Mouse (Mus musculus): ENCODE results near the gene Zdhhc7. TPM values are rescaled to one million over a fixed set of nuclear protein-coding genes. Genes with fewer than 3 reads are reported as not detected.

The Zdhhc7 gene
- polyA plus RNA-seq, 1 experiment from 2014 or later, result 30.2 TPM

GRCm38 (mm10) chr8:120042542-120043312 lies 58.6 kb downstream of the Zdhhc7 start:
- WGBS, result 83% methylated on average over 10 of the region's 10 CpGs

GRCm38 (mm10) chr8:120040861-120041260 lies 60.4 kb downstream of the Zdhhc7 start:
- no peaks in the 10 kb centered on the region for H3K4me1 ChIP-seq (replicated peaks)
- WGBS, result 85% methylated on average over 1 of the region's 1 CpGs
- no peaks in the 10 kb centered on the region for H3K9me3 ChIP-seq
- no peak for ATAC-seq
- no peak overlapping the region for H3K4me3 ChIP-seq (replicated peaks)
- no peaks in the 10 kb centered on the region for H3K27me3 ChIP-seq
- no peak overlapping the region for H3K4me2 ChIP-seq (replicated peaks)
- H3K36me3 ChIP-seq, result no peaks in the 10 kb centered on the region
- no peak overlapping the region for H3K9ac ChIP-seq (replicated peaks)
- no peak overlapping the region for H3K27ac ChIP-seq

More at GRCm38 (mm10) chr8:120042542-120043312, 58.6 kb downstream of the Zdhhc7 start:
- no peaks in the 10 kb centered on the region for H3K9me3 ChIP-seq
- H3K4me2 ChIP-seq (replicated peaks), result no peak overlapping the region
- H3K4me1 ChIP-seq (replicated peaks), result 0 out of 2 replicates have a peak, but pooled peaks cover 10% of the 10 kb centered on the region
- no peak overlapping the region for H3K4me3 ChIP-seq (replicated peaks)
- no peak overlapping the region for H3K27ac ChIP-seq
- no peaks in the 10 kb centered on the region for H3K27me3 ChIP-seq
- H3K36me3 ChIP-seq, result no peaks in the 10 kb centered on the region
- H3K9ac ChIP-seq (replicated peaks), result no peak overlapping the region
- no peak for ATAC-seq

- Histone ChIP-seq H3K9ac (replicated peaks) (no peak overlapping the region), H3K4me1 (replicated peaks) (peaks cover 2% of the 10 kb centered on the region; the same call in 1 of the 2 replicates), H3K4me3 (replicated peaks) (no peak overlapping the region), H3K4me2 (replicated peaks) (no peak overlapping the region), H3K9me3 (no peaks in the 10 kb centered on the region), H3K36me3 (no peaks in the 10 kb centered on the region), H3K27me3 (no peaks in the 10 kb centered on the region), H3K27ac (no peak overlapping the region)
- WGBS, result 85% methylated on average over 11 of the region's 11 CpGs
- ATAC-seq, result no peak
Observed at GRCm38 (mm10) chr8:120039313-120039919, 61.9 kb downstream of the Zdhhc7 start.

GRCm38 (mm10) chr8:120038741-120039140 lies 62.5 kb downstream of the Zdhhc7 start:
- ATAC-seq, result no peak
- Histone ChIP-seq H3K9ac (replicated peaks) (no peak overlapping the region), H3K4me3 (replicated peaks) (no peak overlapping the region), H3K4me2 (replicated peaks) (no peak overlapping the region), H3K27me3 (no peaks in the 10 kb centered on the region), H3K9me3 (no peaks in the 10 kb centered on the region), H3K4me1 (replicated peaks) (peaks cover 4% of the 10 kb centered on the region; the same call in 1 of the 2 replicates), H3K27ac (no peak overlapping the region), H3K36me3 (no peaks in the 10 kb centered on the region)
- WGBS, result 87% methylated on average over 12 of the region's 12 CpGs

GRCm38 (mm10) chr8:120037611-120038010 lies 63.7 kb downstream of the Zdhhc7 start:
- Histone ChIP-seq H3K36me3 (no peaks in the 10 kb centered on the region), H3K4me2 (replicated peaks) (no peak overlapping the region), H3K27ac (no peak overlapping the region), H3K4me3 (replicated peaks) (no peak overlapping the region), H3K9me3 (no peaks in the 10 kb centered on the region), H3K27me3 (no peaks in the 10 kb centered on the region), H3K9ac (replicated peaks) (no peak overlapping the region), H3K4me1 (replicated peaks) (peaks cover 4% of the 10 kb centered on the region; the same call in 1 of the 2 replicates)
- ATAC-seq, result no peak
- 85% methylated on average over 8 of the region's 8 CpGs for WGBS

GRCm38 (mm10) chr8:120037199-120037598 lies 64.1 kb downstream of the Zdhhc7 start:
- no peaks in the 10 kb centered on the region for H3K9me3 ChIP-seq
- no peak overlapping the region for H3K27ac ChIP-seq
- no peak overlapping the region for H3K4me2 ChIP-seq (replicated peaks)
- H3K36me3 ChIP-seq, result no peaks in the 10 kb centered on the region
- 90% methylated on average over 15 of the region's 15 CpGs for WGBS
- H3K27me3 ChIP-seq, result no peaks in the 10 kb centered on the region
- no peak overlapping the region for H3K9ac ChIP-seq (replicated peaks)
- no peak for ATAC-seq
- H3K4me3 ChIP-seq (replicated peaks), result no peak overlapping the region
- peaks cover 4% of the 10 kb centered on the region; the same call in 1 of the 2 replicates for H3K4me1 ChIP-seq (replicated peaks)

- no peak overlapping the region for H3K4me2 ChIP-seq (replicated peaks)
- H3K27me3 ChIP-seq, result no peaks in the 10 kb centered on the region
- H3K9ac ChIP-seq (replicated peaks), result no peak overlapping the region
- H3K27ac ChIP-seq, result no peak overlapping the region
- peaks cover 4% of the 10 kb centered on the region; the same call in 1 of the 2 replicates for H3K4me1 ChIP-seq (replicated peaks)
- WGBS, result 86% methylated on average over 4 of the region's 4 CpGs
- no peak for ATAC-seq
- H3K36me3 ChIP-seq, result no peaks in the 10 kb centered on the region
- H3K9me3 ChIP-seq, result no peaks in the 10 kb centered on the region
- no peak overlapping the region for H3K4me3 ChIP-seq (replicated peaks)
Observed at GRCm38 (mm10) chr8:120036578-120036977, 64.7 kb downstream of the Zdhhc7 start.

- Histone ChIP-seq H3K9ac (replicated peaks) (no peak overlapping the region), H3K27me3 (no peaks in the 10 kb centered on the region), H3K4me2 (replicated peaks) (no peak overlapping the region), H3K27ac (no peak overlapping the region), H3K9me3 (no peaks in the 10 kb centered on the region), H3K36me3 (no peaks in the 10 kb centered on the region), H3K4me1 (replicated peaks) (peaks cover 4% of the 10 kb centered on the region; the same call in 1 of the 2 replicates), H3K4me3 (replicated peaks) (no peak overlapping the region)
- ATAC-seq, result no peak
- 18% methylated on average over 9 of the region's 9 CpGs for WGBS
Observed at GRCm38 (mm10) chr8:120036111-120036510, 65.2 kb downstream of the Zdhhc7 start.

GRCm38 (mm10) chr8:120034471-120034870 lies 66.8 kb downstream of the Zdhhc7 start:
- no peak for ATAC-seq
- 30% methylated on average over 6 of the region's 6 CpGs for WGBS
- H3K27ac ChIP-seq, result no peak overlapping the region

GRCm38 (mm10) chr8:120032549-120033208 lies 68.6 kb downstream of the Zdhhc7 start:
- Histone ChIP-seq H3K4me1 (replicated peaks) (peaks cover 4% of the 10 kb centered on the region; the same call in 1 of the 2 replicates), H3K9me3 (no peaks in the 10 kb centered on the region), H3K36me3 (no peaks in the 10 kb centered on the region), H3K9ac (replicated peaks) (no peak overlapping the region), H3K4me2 (replicated peaks) (no peak overlapping the region), H3K4me3 (replicated peaks) (no peak overlapping the region), H3K27ac (no peak overlapping the region), H3K27me3 (no peaks in the 10 kb centered on the region)
- 94% methylated on average over 5 of the region's 5 CpGs for WGBS
- ATAC-seq, result no peak

More at GRCm38 (mm10) chr8:120034471-120034870, 66.8 kb downstream of the Zdhhc7 start:
- no peak overlapping the region for H3K4me3 ChIP-seq (replicated peaks)
- H3K4me1 ChIP-seq (replicated peaks), result peaks cover 4% of the 10 kb centered on the region; the same call in 1 of the 2 replicates
- H3K27me3 ChIP-seq, result no peaks in the 10 kb centered on the region
- H3K9me3 ChIP-seq, result no peaks in the 10 kb centered on the region
- H3K36me3 ChIP-seq, result no peaks in the 10 kb centered on the region
- H3K9ac ChIP-seq (replicated peaks), result no peak overlapping the region
- H3K4me2 ChIP-seq (replicated peaks), result no peak overlapping the region

Measured in midbrain, embryonic 13.5 days (tissue).